Mouse (Mus musculus) gastrocnemius, postnatal 36 days (tissue): ENCODE data around the gene Tnfrsf21. TPM values are rescaled to one million over a fixed set of nuclear protein-coding genes. Genes with fewer than 3 reads are reported as not detected.

Source experiments
- DNase-seq, 2 experiments: peaks; one replicate each; pipeline ENCODE4 v3.0.0; 2022
- intact Hi-C: fragments of 180-260 bp; cut with DNase I; formaldehyde crosslinking; loops from one replicate; pipeline ENCODE4 v1.15.1; 2025
- total RNA-seq, 2 experiments: library from RNA; stranded (reverse); gene quantifications; 2 replicates each; pipeline ENCODE4 v1.2.3; 2021

Tnfrsf21 gene
- total RNA-seq, 2 experiments from 2014 or later = 22.5 to 23.0 TPM

GRCm38 (mm10) chr17:43023637-43024217 is 7.4 kb downstream of the Tnfrsf21 start:
- intact Hi-C loops = no loop called here
- DNase-seq = no peak

GRCm38 (mm10) chr17:43024531-43024930 is 8.2 kb downstream of the Tnfrsf21 start:
- no peak for DNase-seq
- intact Hi-C loops = no loop called here

DNA sequence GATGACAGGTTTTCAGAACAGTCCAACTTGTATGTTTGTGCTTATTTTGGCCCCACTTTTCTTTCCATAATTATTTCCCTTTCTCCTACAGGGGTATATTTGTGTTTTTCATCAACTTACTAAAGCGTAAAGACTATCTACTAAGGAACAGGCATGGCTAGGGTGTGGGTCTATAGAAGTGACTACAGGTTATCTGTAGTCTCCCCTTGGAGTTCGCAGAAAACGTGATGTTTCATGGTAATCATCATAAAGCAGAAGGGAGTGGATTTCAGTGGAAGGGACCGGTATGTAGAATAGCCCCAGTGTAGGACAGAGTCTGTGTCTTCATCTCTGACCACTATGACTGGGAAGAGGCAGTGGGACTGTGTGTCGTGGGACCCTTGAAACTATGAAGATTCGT is 8.7 kb downstream of the Tnfrsf21 start:
- intact Hi-C loops = no loop called here

DNA sequence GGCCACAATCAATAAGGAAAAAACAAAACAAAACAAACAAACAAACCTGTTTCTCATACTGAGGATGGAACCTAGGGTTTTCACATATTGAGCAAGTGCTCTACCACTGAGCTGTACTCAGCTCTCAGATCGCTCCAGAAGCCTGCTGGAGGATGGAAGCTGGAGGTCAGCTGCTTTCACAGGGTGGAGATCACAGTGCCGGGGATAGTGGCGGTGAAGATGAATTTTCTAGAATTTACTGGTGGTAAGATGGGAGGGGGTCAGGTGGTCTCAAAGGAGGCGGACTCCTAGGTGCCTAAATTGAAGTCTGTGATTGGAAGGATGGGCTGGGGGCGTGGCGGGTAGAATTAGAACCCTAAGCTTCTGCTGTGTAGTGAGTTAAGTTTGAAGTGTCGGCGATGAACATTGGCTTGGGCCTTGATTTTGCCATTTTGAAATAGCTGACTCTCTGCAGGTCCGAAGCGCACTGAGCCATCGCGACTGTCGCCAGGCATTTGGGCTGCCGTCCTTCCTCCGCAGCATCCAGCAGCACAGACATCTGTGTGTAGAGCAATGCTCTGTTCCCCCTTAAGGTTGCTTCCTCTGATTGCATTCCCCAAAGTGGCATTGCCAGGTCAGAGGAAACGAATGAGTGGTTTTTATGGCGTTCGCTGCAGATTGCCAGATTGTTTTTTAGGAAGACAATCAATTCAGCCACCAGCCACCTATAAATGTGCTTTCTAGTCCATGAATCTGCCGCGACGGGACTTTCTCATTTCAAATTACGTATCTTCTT is 9.7 kb downstream of the Tnfrsf21 start:
- intact Hi-C loops = no loop called here
- DNase-seq = no peak

More for the DNA sequence above, 8.7 kb downstream of the Tnfrsf21 start:
- no peak for DNase-seq

- intact Hi-C loops = no loop called here
- DNase-seq = no peak
Measured at GRCm38 (mm10) chr17:43026708-43027107, 10.4 kb downstream of the Tnfrsf21 start.

GRCm38 (mm10) chr17:43029546-43029945 is 13.2 kb downstream of the Tnfrsf21 start:
- intact Hi-C loops = no loop called here
- no peak for DNase-seq

GRCm38 (mm10) chr17:43030290-43030689 is 13.9 kb downstream of the Tnfrsf21 start:
- no peak for DNase-seq

GRCm38 (mm10) chr17:43032489-43033036 is 16.2 kb downstream of the Tnfrsf21 start:
- intact Hi-C loops = loop anchor here (5.0 kb wide), 1 partner anchor 40 kb away; no protein-coding TSS in a partner anchor
- DNase-seq = no peak

More at GRCm38 (mm10) chr17:43030290-43030689, 13.9 kb downstream of the Tnfrsf21 start:
- intact Hi-C loops = loop anchor here (5.0 kb wide), 1 partner anchor 42 kb away; no protein-coding TSS in a partner anchor

DNA sequence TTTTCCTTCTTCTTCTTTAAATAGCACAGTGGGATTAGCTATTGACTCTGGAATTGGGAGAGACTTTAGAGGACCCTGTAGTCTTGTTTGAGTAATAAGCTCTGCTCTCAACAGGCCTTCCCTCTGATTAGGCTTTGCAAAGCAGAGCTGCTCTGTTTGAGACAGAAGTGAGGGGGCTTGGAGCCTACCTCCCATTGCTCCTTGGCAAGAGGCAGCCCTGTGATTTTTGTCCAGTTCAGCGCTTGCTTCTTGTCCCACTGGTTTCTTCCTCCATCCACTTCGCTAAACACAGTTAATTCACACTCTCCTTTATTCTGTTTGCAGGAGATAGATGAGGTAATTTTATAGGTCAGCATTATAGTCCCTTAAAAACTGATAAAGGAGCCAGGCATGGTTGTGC is 19.0 kb downstream of the Tnfrsf21 start:
- intact Hi-C loops = no loop called here
- DNase-seq = no peak

DNA sequence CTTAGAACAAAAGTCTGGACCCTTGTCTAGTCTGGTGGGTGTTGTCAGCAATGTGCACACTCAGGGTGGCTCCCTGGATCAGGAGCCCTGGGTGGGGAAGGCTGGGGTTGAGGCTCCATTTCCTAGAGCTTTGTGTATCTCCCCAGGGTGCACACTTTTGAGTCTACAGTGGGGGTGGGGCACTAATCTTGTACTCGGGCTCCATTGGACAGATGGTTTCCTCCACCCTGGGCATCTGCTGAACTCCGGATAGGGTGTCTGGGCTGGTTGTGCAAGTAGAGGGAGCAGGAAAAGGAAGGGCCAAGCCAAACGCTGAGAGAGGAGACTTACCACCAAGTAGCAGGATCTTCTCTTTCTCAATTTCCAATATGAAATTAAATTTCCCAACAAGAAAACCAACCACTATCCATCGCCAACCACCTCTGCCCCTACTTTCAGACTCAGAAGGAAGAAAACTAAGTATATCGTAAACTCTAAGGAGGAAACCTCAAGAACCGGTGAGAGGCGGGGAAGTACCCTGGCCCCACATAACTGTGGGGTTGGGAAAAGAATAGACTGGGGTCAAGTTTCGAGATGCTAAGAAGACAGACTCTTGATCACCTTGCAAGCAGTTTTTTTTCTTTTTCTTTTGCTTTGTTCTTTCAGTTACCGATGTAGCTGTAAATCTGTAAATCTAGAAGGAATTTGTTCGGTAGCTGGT is 19.9 kb downstream of the Tnfrsf21 start:
- intact Hi-C loops = no loop called here
- DNase-seq = no peak

GRCm38 (mm10) chr17:43040571-43040970 is 24.2 kb downstream of the Tnfrsf21 start:
- intact Hi-C loops = no loop called here
- DNase-seq = no peak

DNA sequence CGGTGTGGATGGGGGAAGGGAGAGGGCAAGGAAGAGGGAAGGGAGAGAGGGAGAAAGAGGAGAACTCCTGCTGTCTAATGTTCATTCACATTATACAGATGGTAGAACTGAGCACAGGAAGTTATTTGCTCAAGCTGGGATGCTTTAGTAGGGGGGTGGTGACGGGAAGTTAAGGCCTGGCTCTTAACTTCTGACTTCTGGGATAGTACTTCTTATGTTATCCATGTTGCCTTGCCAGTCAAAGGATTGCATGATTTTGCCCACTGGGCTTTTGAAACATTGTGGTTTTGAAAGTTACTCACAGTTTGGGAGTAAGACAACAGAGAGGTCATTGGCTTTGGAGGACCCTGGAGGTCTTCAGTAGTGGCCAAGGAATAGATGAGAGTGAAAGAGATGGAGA is 34.3 kb downstream of the Tnfrsf21 start:
- DNase-seq = no peak
- intact Hi-C loops = no loop called here

DNA sequence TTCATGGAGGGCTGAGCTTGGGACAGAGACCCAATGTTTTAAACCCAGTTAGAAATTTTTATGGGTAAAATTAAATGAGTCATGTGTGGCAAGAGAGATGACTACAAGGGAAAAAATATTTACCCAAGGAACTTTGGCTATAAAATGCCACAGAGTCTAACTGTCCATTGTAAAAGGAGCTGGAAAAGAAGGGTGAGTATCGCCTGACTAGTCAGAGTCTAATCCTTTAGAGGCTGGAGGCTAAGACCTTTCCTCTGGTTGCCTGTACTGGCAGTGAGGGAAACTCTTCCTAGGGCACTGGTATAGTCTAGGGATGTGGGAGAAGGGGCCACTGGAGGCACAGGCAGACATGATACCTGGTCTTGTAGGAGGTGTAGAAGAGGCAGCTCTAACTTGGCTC is 36.4 kb downstream of the Tnfrsf21 start:
- intact Hi-C loops = no loop called here
- no peak for DNase-seq

DNA sequence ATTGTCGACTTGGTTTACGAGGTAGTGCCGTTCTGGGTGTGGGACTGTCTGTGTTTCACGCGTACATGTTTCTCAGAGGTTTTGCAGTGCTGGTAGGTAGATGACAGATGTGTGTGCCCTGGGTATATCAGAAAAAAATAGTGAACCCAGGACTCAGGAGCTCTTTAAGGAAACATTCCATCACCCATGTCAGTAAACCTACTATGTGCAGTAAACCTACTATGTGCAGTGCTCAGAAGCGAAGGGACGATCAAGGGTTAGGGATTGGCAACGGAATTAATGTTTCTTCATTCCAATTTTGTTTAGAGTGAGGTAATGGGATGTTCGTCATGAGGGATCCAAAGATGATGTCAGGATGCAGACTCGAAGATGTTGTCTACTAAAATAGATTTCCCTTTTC is 37.6 kb downstream of the Tnfrsf21 start:
- DNase-seq = no peak
- intact Hi-C loops = no loop called here

- intact Hi-C loops = no loop called here
- no peak for DNase-seq
Measured at GRCm38 (mm10) chr17:43058277-43059025, 42.1 kb downstream of the Tnfrsf21 start.

DNA sequence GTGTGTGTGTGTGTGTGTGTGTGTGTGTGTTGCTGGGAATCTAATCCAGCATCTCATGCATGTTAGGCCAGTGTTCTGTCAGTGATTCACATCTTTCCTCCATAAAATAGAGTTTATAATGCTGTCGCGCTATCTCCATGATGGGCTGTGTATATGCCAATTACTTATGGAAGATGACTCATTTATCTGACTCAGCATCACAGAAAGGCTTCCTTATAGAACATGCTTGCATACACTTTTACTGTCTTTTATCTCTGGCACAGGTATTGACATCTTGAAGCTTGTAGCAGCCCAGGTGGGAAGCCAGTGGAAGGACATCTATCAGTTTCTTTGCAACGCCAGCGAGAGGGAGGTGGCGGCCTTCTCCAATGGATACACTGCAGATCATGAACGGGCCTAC is 48.4 kb downstream of the Tnfrsf21 start:
- intact Hi-C loops = no loop called here
- DNase-seq = no peak

GRCm38 (mm10) chr17:43068846-43069553 is 52.6 kb downstream of the Tnfrsf21 start:
- intact Hi-C loops = no loop called here

GRCm38 (mm10) chr17:43070946-43071345 is 54.6 kb downstream of the Tnfrsf21 start:
- no peak for DNase-seq
- intact Hi-C loops = loop anchor here (5.0 kb wide), 1 partner anchor 39 kb away; no protein-coding TSS in a partner anchor

More at GRCm38 (mm10) chr17:43068846-43069553, 52.6 kb downstream of the Tnfrsf21 start:
- no peak for DNase-seq

GRCm38 (mm10) chr17:43072142-43072786 is 55.9 kb downstream of the Tnfrsf21 start:
- DNase-seq = no peak
- intact Hi-C loops = loop anchor here (5.0 kb wide), 1 partner anchor 40 kb away; no protein-coding TSS in a partner anchor
